Mouse (Mus musculus): Measurements from ENCODE around the gene Adgrv1. TPM values are rescaled to one million over a fixed set of nuclear protein-coding genes. Genes with fewer than 3 reads are reported as not detected.

Gene Adgrv1
- total RNA-seq, 2 experiments from 2014 or later: 0.81 to 1.4 TPM

- no peak for DNase-seq (ENCODE audit: low spot score in 2 of 2)
Measured at GRCm38 (mm10) chr13:81241181-81241580, 391.8 kb downstream of the Adgrv1 start.

GRCm38 (mm10) chr13:81239836-81240235, 393.1 kb downstream of the Adgrv1 start:
- no peak for DNase-seq (ENCODE audit: low spot score in 2 of 2)

- DNase-seq (ENCODE audit: low spot score in 2 of 2): no peak
Measured at GRCm38 (mm10) chr13:81239427-81239826, 393.5 kb downstream of the Adgrv1 start.

GRCm38 (mm10) chr13:81238855-81239254, 394.1 kb downstream of the Adgrv1 start:
- DNase-seq (ENCODE audit: low spot score in 2 of 2): no peak

- DNase-seq (ENCODE audit: low spot score in 2 of 2): no peak
Measured at GRCm38 (mm10) chr13:81237947-81238346, 395.0 kb downstream of the Adgrv1 start.

GRCm38 (mm10) chr13:81236758-81237395, 396.1 kb downstream of the Adgrv1 start:
- no peak for DNase-seq (ENCODE audit: low spot score in 2 of 2)

GRCm38 (mm10) chr13:81234031-81234430, 398.9 kb downstream of the Adgrv1 start:
- DNase-seq (ENCODE audit: low spot score in 2 of 2): no peak

GRCm38 (mm10) chr13:81232839-81233238, 400.1 kb downstream of the Adgrv1 start:
- DNase-seq (ENCODE audit: low spot score in 2 of 2): no peak

GRCm38 (mm10) chr13:81230161-81230560, 402.8 kb downstream of the Adgrv1 start:
- DNase-seq (ENCODE audit: low spot score in 2 of 2): no peak

- DNase-seq (ENCODE audit: low spot score in 2 of 2): no peak
Measured at GRCm38 (mm10) chr13:81223768-81224167, 409.2 kb downstream of the Adgrv1 start.

GRCm38 (mm10) chr13:81222377-81222776, 410.6 kb downstream of the Adgrv1 start:
- no peak for DNase-seq (ENCODE audit: low spot score in 2 of 2)

GRCm38 (mm10) chr13:81211436-81211835, 421.5 kb downstream of the Adgrv1 start:
- no peak for DNase-seq (ENCODE audit: low spot score in 2 of 2)

- no peak for DNase-seq (ENCODE audit: low spot score in 2 of 2)
Measured at GRCm38 (mm10) chr13:81210516-81210915, 422.4 kb downstream of the Adgrv1 start.

- DNase-seq (ENCODE audit: low spot score in 2 of 2): no peak
Measured at GRCm38 (mm10) chr13:81209815-81210214, 423.1 kb downstream of the Adgrv1 start.

- DNase-seq (ENCODE audit: low spot score in 2 of 2): no peak
Measured at GRCm38 (mm10) chr13:81208106-81208613, 424.8 kb downstream of the Adgrv1 start.

GRCm38 (mm10) chr13:81181966-81182908, 450.7 kb downstream of the Adgrv1 start:
- DNase-seq (ENCODE audit: low spot score in 2 of 2): no peak

- DNase-seq (ENCODE audit: low spot score in 2 of 2): no peak
Measured at GRCm38 (mm10) chr13:81181459-81181858, 451.5 kb downstream of the Adgrv1 start.

GRCm38 (mm10) chr13:81176820-81177219, 456.1 kb downstream of the Adgrv1 start:
- DNase-seq (ENCODE audit: low spot score in 2 of 2): no peak

- no peak for DNase-seq (ENCODE audit: low spot score in 2 of 2)
Measured at GRCm38 (mm10) chr13:81176071-81176470, 456.9 kb downstream of the Adgrv1 start.

- DNase-seq (ENCODE audit: low spot score in 2 of 2): no peak
Measured at GRCm38 (mm10) chr13:81171115-81171514, 461.8 kb downstream of the Adgrv1 start.

- no peak for DNase-seq (ENCODE audit: low spot score in 2 of 2)
Measured at GRCm38 (mm10) chr13:81167450-81167849, 465.5 kb downstream of the Adgrv1 start.

GRCm38 (mm10) chr13:81159808-81160207, 473.1 kb downstream of the Adgrv1 start:
- DNase-seq (ENCODE audit: low spot score in 2 of 2): peak in 1 of 2 experiments; percentile 6

All from left cerebral cortex, adult 18-20 months (tissue).